Mouse (Mus musculus): ENCODE measurements around the gene Cox11.
A peak's percentile ranks its signal among the peaks of the same experiment; 100 is the strongest.

Gene Cox11

GRCm38 (mm10) chr11:90665161-90665560 lies 27.2 kb downstream of the Cox11 start:
- no peak for DNase-seq

- no peak for DNase-seq
Observed at GRCm38 (mm10) chr11:90666144-90666757, 28.3 kb downstream of the Cox11 start.

- DNase-seq, result no peak
Observed at GRCm38 (mm10) chr11:90666916-90667315, 28.9 kb downstream of the Cox11 start.

- DNase-seq, result no peak
Observed at GRCm38 (mm10) chr11:90667325-90667724, 29.4 kb downstream of the Cox11 start.

- DNase-seq, result no peak
Observed at GRCm38 (mm10) chr11:90675479-90676110, 37.6 kb downstream of the Cox11 start.

- DNase-seq, result no peak
Observed at GRCm38 (mm10) chr11:90677027-90677426, 39.1 kb downstream of the Cox11 start.

GRCm38 (mm10) chr11:90677771-90678288 lies 39.9 kb downstream of the Cox11 start:
- no peak for DNase-seq

GRCm38 (mm10) chr11:90678582-90678981 lies 40.6 kb downstream of the Cox11 start:
- no peak for DNase-seq

GRCm38 (mm10) chr11:90681171-90681570 lies 43.2 kb downstream of the Cox11 start:
- DNase-seq, result no peak

GRCm38 (mm10) chr11:90684765-90685164 lies 46.8 kb downstream of the Cox11 start:
- no peak for DNase-seq

GRCm38 (mm10) chr11:90685196-90685595 lies 47.2 kb downstream of the Cox11 start:
- no peak for DNase-seq

GRCm38 (mm10) chr11:90686287-90687025 lies 48.5 kb downstream of the Cox11 start:
- peak; percentile 11 for DNase-seq

- no peak for DNase-seq
Observed at GRCm38 (mm10) chr11:90687040-90687439, 49.1 kb downstream of the Cox11 start.

- peak; percentile 74 for DNase-seq
Observed at GRCm38 (mm10) chr11:90687460-90688416, 49.8 kb downstream of the Cox11 start, which contains the start of gene Tom1l1. Gene Tom1l1 (minus strand): TSS chr11:90688366.

- DNase-seq, result no peak
Observed at GRCm38 (mm10) chr11:90690361-90690760, 52.4 kb downstream of the Cox11 start.

GRCm38 (mm10) chr11:90694206-90694605 lies 56.2 kb downstream of the Cox11 start:
- no peak for DNase-seq

Data from cerebellum, adult 11-12 months (tissue).